Mouse (Mus musculus) stomach, postnatal 0 days (tissue): ENCODE results near the gene Mrto4.

ENCODE experiments used
- CTCF ChIP-seq: IDR thresholded peaks from 2 replicates; pipeline ENCODE4 v1.5.1; 2016; ENCODE audit warnings: antibody characterized with exemption, low read depth, mild to moderate bottlenecking, moderate library complexity
- EP300 ChIP-seq: optimal IDR thresholded peaks from 2 replicates; pipeline ENCODE3; 2016; ENCODE audit warnings: antibody characterized with exemption

- TF ChIP-seq CTCF (no peak), EP300 (no peak)
Observed at GRCm38 (mm10) chr4:139352832-139353231, 456 bp upstream of the Mrto4 start.
